Mouse (Mus musculus) small intestine, adult 2 months (tissue): Measurements from ENCODE around the gene Dennd1a.

Experiments used
- CTCF ChIP-seq: fragments of 200-500 bp; IDR thresholded peaks from 2 replicates; pipeline ENCODE4 v1.5.1; 2012; ENCODE audit warnings: low read depth, mild to moderate bottlenecking, control low read depth, inconsistent platforms, low read length, moderate library complexity, mixed read lengths; ENCODE audit not compliant: insufficient replicate concordance, insufficient read length; ENCODE audit errors: extremely low read depth
- POLR2A ChIP-seq: fragments of 200-500 bp; IDR thresholded peaks from 2 replicates; pipeline ENCODE4 v1.6.1; 2012; ENCODE audit warnings: low read depth, mild to moderate bottlenecking, control low read depth, inconsistent platforms, low read length, moderate library complexity

- TF ChIP-seq POLR2A (no peak), CTCF (no peak)
Measured at GRCm38 (mm10) chr2:37908296-37908695, 378.9 kb downstream of the Dennd1a start.
